Mouse (Mus musculus) CH12.LX (cell line): ENCODE results near the gene Cfap74. TPM values are rescaled to one million over a fixed set of nuclear protein-coding genes. Genes with fewer than 3 reads are reported as not detected.

Experiments used
- DNase-seq: peaks from one replicate; pipeline ENCODE4 v3.0.0-alpha.2; 2013; ENCODE audit errors: extremely low read depth
- H3K27ac ChIP-seq: 2 replicates; pipeline ENCODE4 v1.5.1; 2012; ENCODE audit warnings: low read depth, mild to moderate bottlenecking, control low read depth, moderate library complexity; ENCODE audit not compliant: insufficient read depth
- H3K27me3 ChIP-seq: replicated peaks from 2 replicates; pipeline ENCODE3; 2012; ENCODE audit warnings: inconsistent platforms
- H3K36me3 ChIP-seq, 2 experiments: replicated peaks in 1 of 2; 2 replicates each; pipeline versions ENCODE3 to v1.6.1; 2012; ENCODE audit warnings: inconsistent platforms in 1 of 2, low read length in 1 of 2, mild to moderate bottlenecking in 1 of 2, mixed read lengths in 1 of 2, moderate library complexity in 1 of 2; ENCODE audit not compliant: control insufficient read depth in 1 of 2, insufficient read depth in 1 of 2
- H3K4me1 ChIP-seq, 2 experiments: 2 replicates each; pipeline ENCODE4 v1.6.1; 2012; ENCODE audit warnings: inconsistent platforms in 1 of 2, moderate library complexity in 1 of 2; ENCODE audit not compliant: insufficient read depth in 2 of 2, control insufficient read depth in 1 of 2
- H3K4me2 ChIP-seq: 2 replicates; pipeline ENCODE4 v1.6.1; 2012; ENCODE audit warnings: low read depth, mild to moderate bottlenecking, control low read depth; ENCODE audit not compliant: poor library complexity, insufficient read depth, severe bottlenecking
- H3K4me3 ChIP-seq, 3 experiments: fragments of 150-350 bp in 1 of 3; sonication (generic) in 1 of 3; replicated peaks in 1 of 3; 2 replicates each; pipeline versions ENCODE3 to v1.5.1; 2011 to 2012; ENCODE audit warnings: low read depth in 2 of 3, low read length in 2 of 3, mild to moderate bottlenecking in 2 of 3, moderate library complexity in 2 of 3, control low read depth in 1 of 3, improper control_type of control experiment in 1 of 3, inconsistent platforms in 1 of 3, mixed read lengths in 1 of 3; ENCODE audit not compliant: poor library complexity in 1 of 3
- H3K79me2 ChIP-seq: replicated peaks from 2 replicates; pipeline ENCODE4 v1.6.1; 2012; ENCODE audit warnings: mild to moderate bottlenecking, moderate library complexity; ENCODE audit not compliant: control insufficient read depth, poor library complexity, insufficient read depth, severe bottlenecking; ENCODE audit errors: extremely low read depth
- H3K9ac ChIP-seq: 2 replicates; pipeline ENCODE4 v1.6.1; 2012; ENCODE audit warnings: low read depth, mild to moderate bottlenecking, control low read depth, moderate library complexity; ENCODE audit not compliant: insufficient read depth
- H3K9me3 ChIP-seq: replicated peaks from 2 replicates; pipeline ENCODE3; 2012; ENCODE audit warnings: low read length, inconsistent platforms, mixed read lengths
- BHLHE40 ChIP-seq: IDR thresholded peaks from 2 replicates; pipeline ENCODE4 v1.6.1; 2011; ENCODE audit warnings: mild to moderate bottlenecking, low read depth, low read length, improper control_type of control experiment
- CHD1 ChIP-seq: IDR thresholded peaks from 2 replicates; pipeline ENCODE4 v1.6.1; 2012; ENCODE audit warnings: low read depth, low read length, improper control_type of control experiment, inconsistent platforms
- CHD2 ChIP-seq: IDR thresholded peaks from 2 replicates; pipeline ENCODE4 v1.6.1; 2011; ENCODE audit warnings: low read length, improper control_type of control experiment
- CTCF ChIP-seq, 2 experiments: IDR thresholded peaks in 1 of 2; conservative IDR thresholded peaks in 1 of 2; 2 replicates each; pipeline ENCODE4 v1.5.1; 2011 to 2012; ENCODE audit warnings: low read depth in 2 of 2, low read length in 2 of 2, improper control_type of control experiment in 1 of 2, inconsistent platforms in 1 of 2, mild to moderate bottlenecking in 1 of 2, moderate library complexity in 1 of 2
- E2F4 ChIP-seq: IDR thresholded peaks from 2 replicates; pipeline ENCODE4 v1.6.1; 2011; ENCODE audit warnings: low read depth, low read length, improper control_type of control experiment; ENCODE audit not compliant: insufficient replicate concordance
- ELF1 ChIP-seq: IDR thresholded peaks from 2 replicates; pipeline ENCODE4 v1.6.1; 2014; ENCODE audit warnings: low read depth, mild to moderate bottlenecking, inconsistent platforms, low read length, improper control_type of control experiment
- EP300 ChIP-seq: IDR thresholded peaks from 2 replicates; pipeline ENCODE4 v1.6.1; 2011; ENCODE audit warnings: low read length, improper control_type of control experiment
- ETS1 ChIP-seq: conservative IDR thresholded peaks from 2 replicates; pipeline ENCODE4 v1.6.1; 2012; ENCODE audit warnings: low read depth, mild to moderate bottlenecking, inconsistent platforms, low read length, improper control_type of control experiment, moderate library complexity
- GABPA ChIP-seq: IDR thresholded peaks from 2 replicates; pipeline ENCODE4 v1.6.1; 2012; ENCODE audit warnings: low read depth, low read length, improper control_type of control experiment, inconsistent platforms; ENCODE audit not compliant: insufficient replicate concordance
- HCFC1 ChIP-seq: IDR thresholded peaks from 2 replicates; pipeline ENCODE4 v1.6.1; 2012; ENCODE audit warnings: low read depth, mild to moderate bottlenecking, inconsistent platforms, low read length, improper control_type of control experiment
- IRF4 ChIP-seq: IDR thresholded peaks from 2 replicates; pipeline ENCODE4 v1.6.1; 2014; ENCODE audit warnings: low read depth, mild to moderate bottlenecking, inconsistent platforms, low read length, improper control_type of control experiment
- JUN ChIP-seq: IDR thresholded peaks from 2 replicates; pipeline ENCODE4 v1.6.1; 2011; ENCODE audit warnings: low read depth, mild to moderate bottlenecking, low read length, improper control_type of control experiment, moderate library complexity; ENCODE audit not compliant: insufficient read depth
- JUND ChIP-seq: conservative IDR thresholded peaks from 2 replicates; pipeline ENCODE4 v1.6.1; 2011; ENCODE audit warnings: low read depth, low read length, improper control_type of control experiment
- KAT2A ChIP-seq: IDR thresholded peaks from 2 replicates; pipeline ENCODE4 v1.6.1; 2012; ENCODE audit warnings: low read length, improper control_type of control experiment, inconsistent platforms; ENCODE audit not compliant: insufficient replicate concordance
- MAFK ChIP-seq: IDR thresholded peaks from 2 replicates; pipeline ENCODE4 v1.6.1; 2011; ENCODE audit warnings: low read length, improper control_type of control experiment; ENCODE audit not compliant: insufficient replicate concordance
- MAX ChIP-seq: IDR thresholded peaks from 2 replicates; pipeline ENCODE4 v1.6.1; 2011; ENCODE audit warnings: low read length, improper control_type of control experiment
- MAZ ChIP-seq: IDR thresholded peaks from 2 replicates; pipeline ENCODE4 v1.6.1; 2012; ENCODE audit warnings: low read depth, mild to moderate bottlenecking, inconsistent platforms, low read length, improper control_type of control experiment, moderate library complexity
- MEF2A ChIP-seq: IDR thresholded peaks from 2 replicates; pipeline ENCODE4 v1.6.1; 2014; ENCODE audit warnings: low read depth, mild to moderate bottlenecking, inconsistent platforms, low read length, improper control_type of control experiment, borderline replicate concordance
- MXI1 ChIP-seq: IDR thresholded peaks from 2 replicates; pipeline ENCODE4 v1.6.1; 2011; ENCODE audit warnings: mild to moderate bottlenecking, low read depth, low read length, improper control_type of control experiment
- MYC ChIP-seq: IDR thresholded peaks from 2 replicates; pipeline ENCODE4 v1.6.1; 2011; ENCODE audit warnings: low read depth, mild to moderate bottlenecking, improper control_type of control experiment, low read length
- NELFE ChIP-seq: IDR thresholded peaks from 2 replicates; pipeline ENCODE4 v1.6.1; 2011; ENCODE audit warnings: low read depth, low read length, improper control_type of control experiment
- NRF1 ChIP-seq: IDR thresholded peaks from 2 replicates; pipeline ENCODE4 v1.6.1; 2014; ENCODE audit warnings: low read depth, mild to moderate bottlenecking, inconsistent platforms, low read length, improper control_type of control experiment, moderate library complexity
- PAX5 ChIP-seq: IDR thresholded peaks from 2 replicates; pipeline ENCODE4 v1.6.1; 2012; ENCODE audit warnings: low read length, inconsistent platforms, mixed read lengths
- POLR2A ChIP-seq: IDR thresholded peaks from 2 replicates; pipeline ENCODE4 v1.6.1; 2011; ENCODE audit warnings: low read depth, mild to moderate bottlenecking, improper control_type of control experiment, low read length
- POLR2AphosphoS2 ChIP-seq: IDR thresholded peaks from 2 replicates; pipeline ENCODE4 v1.6.1; 2011; ENCODE audit warnings: low read depth, low read length, improper control_type of control experiment
- RAD21 ChIP-seq: IDR thresholded peaks from 2 replicates; pipeline ENCODE4 v1.6.1; 2011; ENCODE audit warnings: low read depth, mild to moderate bottlenecking, low read length, improper control_type of control experiment, moderate library complexity
- RCOR1 ChIP-seq: conservative IDR thresholded peaks from 2 replicates; pipeline ENCODE4 v1.6.1; 2012; ENCODE audit warnings: low read depth, mild to moderate bottlenecking, inconsistent platforms, low read length, improper control_type of control experiment
- SIN3A ChIP-seq: IDR thresholded peaks from 2 replicates; pipeline ENCODE4 v1.6.1; 2012; ENCODE audit warnings: low read length, improper control_type of control experiment, inconsistent platforms
- SMC3 ChIP-seq: IDR thresholded peaks from 2 replicates; pipeline ENCODE4 v1.6.1; 2011; ENCODE audit warnings: low read depth, low read length, improper control_type of control experiment
- TBP ChIP-seq: conservative IDR thresholded peaks from 2 replicates; pipeline ENCODE4 v1.6.1; 2011; ENCODE audit warnings: low read depth, low read length, improper control_type of control experiment
- TCF12 ChIP-seq: IDR thresholded peaks from 2 replicates; pipeline ENCODE4 v1.6.1; 2014; ENCODE audit warnings: low read depth, mild to moderate bottlenecking, inconsistent platforms, low read length, improper control_type of control experiment
- UBTF ChIP-seq: IDR thresholded peaks from 2 replicates; pipeline ENCODE4 v1.6.1; 2012; ENCODE audit warnings: low read depth, mild to moderate bottlenecking, inconsistent platforms, low read length, improper control_type of control experiment, moderate library complexity
- USF1 ChIP-seq: IDR thresholded peaks from 2 replicates; pipeline ENCODE4 v1.6.1; 2014; ENCODE audit warnings: low read depth, mild to moderate bottlenecking, inconsistent platforms, low read length, improper control_type of control experiment
- USF2 ChIP-seq: conservative IDR thresholded peaks from 2 replicates; pipeline ENCODE4 v1.6.1; 2011; ENCODE audit warnings: low read depth, low read length, improper control_type of control experiment
- ZC3H11A ChIP-seq: IDR thresholded peaks from 2 replicates; pipeline ENCODE4 v1.6.1; 2012; ENCODE audit warnings: low read depth, mild to moderate bottlenecking, inconsistent platforms, low read length, improper control_type of control experiment
- ZKSCAN1 ChIP-seq: IDR thresholded peaks from 2 replicates; pipeline ENCODE4 v1.6.1; 2012; ENCODE audit warnings: low read depth, inconsistent platforms, low read length, improper control_type of control experiment, borderline replicate concordance
- ZMIZ1 ChIP-seq: IDR thresholded peaks from 2 replicates; pipeline ENCODE4 v1.6.1; 2012; ENCODE audit warnings: low read depth, mild to moderate bottlenecking, inconsistent platforms, low read length, improper control_type of control experiment
- ZNF384 ChIP-seq: IDR thresholded peaks from 2 replicates; pipeline ENCODE4 v1.6.1; 2012; ENCODE audit warnings: low read depth, low read length, improper control_type of control experiment, inconsistent platforms
- dilution Hi-C: fragments of 300-500 bp; cut with MboI; formaldehyde crosslinking; loops from 2 replicates; pipeline ENCODE4 v1.14.3; 2020; ENCODE audit warnings: low sequenced_read_pairs; ENCODE audit not compliant: extremely low pct_unique_long_range_greater_than_20kb, extremely low pct_ligation_motif_present
- in situ Hi-C: fragments of 300-500 bp; cut with MboI; formaldehyde crosslinking; loops from 3 replicates; pipeline ENCODE4 v1.14.3; 2019; ENCODE audit warnings: low sequenced_read_pairs, low pct_ligation_motif_present, low pct_unique_long_range_greater_than_20kb, mixed read lengths
- polyA plus RNA-seq: library from polyadenylated mRNA; unstranded; fragments of >175 nt; gene quantifications from 2 replicates; pipeline ENCODE4 v1.2.1, GENCODE M21; 2012; ENCODE audit warnings: low read depth; ENCODE audit not compliant: insufficient read length
- total RNA-seq, 2 experiments: library from RNA; depleted of rRNA; stranded (reverse); fragments of 300-350 nt in 1 of 2; fragments of >200 nt in 1 of 2; gene quantifications; 2 replicates each; pipeline ENCODE4 v1.2.3; 2012 to 2014

Cfap74 gene
- 8.5 and 8.6 TPM in 2 replicates for total RNA-seq (2012; rRNA removed)
- total RNA-seq (2014; rRNA removed) = 4.7 and 5.2 TPM in 2 replicates
- 4.7 and 6.2 TPM in 2 replicates for polyA plus RNA-seq

GRCm38 (mm10) chr4:155409058-155409776, at the start of gene Cfap74:
Gene Cfap74 (plus strand): TSS chr4:155409190.
- dilution Hi-C loops = no loop called here
- TF ChIP-seq CTCF (conservative IDR thresholded peaks at IDR 0.05 in 1 of 2, IDR thresholded peaks at IDR 0.05 in 1 of 2; ENCODE audit: low read depth in 2 of 2, low read length in 2 of 2) = no peak
- TF ChIP-seq ETS1 = no peak
- peak; percentile 88 for TF ChIP-seq SIN3A
- no peak for TF ChIP-seq JUN
- TF ChIP-seq TBP = peak; percentile 75
- no peak for TF ChIP-seq CHD1
- TF ChIP-seq NRF1 = peak; percentile 93
- TF ChIP-seq UBTF = no peak
- peak; percentile 76 for TF ChIP-seq NELFE
- peak; percentile 97 for TF ChIP-seq USF1
- no peak for TF ChIP-seq E2F4
- TF ChIP-seq MEF2A = peak; percentile 21; the same call in 1 of the 2 replicates
- TF ChIP-seq ZMIZ1 = 0 out of 2 replicates have a peak, but pooled peaks have one; percentile 65
- TF ChIP-seq POLR2A = peak; percentile 59
- peak; percentile 60; the same call in 1 of the 2 replicates for TF ChIP-seq POLR2AphosphoS2
- no peak for TF ChIP-seq ZKSCAN1
- no peak for TF ChIP-seq JUND
- TF ChIP-seq RCOR1 = no peak
- peak; percentile 38 for TF ChIP-seq HCFC1
- peak; percentile 80 for TF ChIP-seq BHLHE40
- TF ChIP-seq MAX = peak; percentile 100
- no peak for TF ChIP-seq PAX5
- TF ChIP-seq EP300 = no peak
- no peak for TF ChIP-seq MAFK
- no peak for TF ChIP-seq ZC3H11A
- no peak for TF ChIP-seq KAT2A
- no peak for TF ChIP-seq CHD2
- peak; percentile 99 for TF ChIP-seq MXI1
- TF ChIP-seq GABPA = no peak
- peak; percentile 55; the same call in 1 of the 2 replicates for TF ChIP-seq TCF12
- TF ChIP-seq RAD21 = no peak
- peak; percentile 98 for TF ChIP-seq MAZ
- peak; percentile 99 for TF ChIP-seq USF2
- peak; percentile 30; the same call in 1 of the 2 replicates for TF ChIP-seq IRF4
- peak; percentile 97 for TF ChIP-seq MYC
- peak; percentile 45; the same call in 1 of the 2 replicates for TF ChIP-seq ELF1
- TF ChIP-seq SMC3 = no peak
- TF ChIP-seq ZNF384 = no peak
- Histone ChIP-seq H3K9ac (peak within 1 kb of the TSS; percentile 55), H3K4me1 (peaks cover 0 to 30% of the 10 kb centered on the region in 2 experiments; a peak in 3 of 4 replicates), H3K36me3 (no peaks in the 10 kb centered on the region), H3K4me3 (peak within 1 kb of the TSS; percentile 62 to 69 (median 63)), H3K27ac (peak within 1 kb of the TSS; percentile 36), H3K4me2 (peak within 1 kb of the TSS; percentile 37), H3K9me3 (peaks cover 5% of the 10 kb centered on the region), H3K27me3 (peaks cover 29% of the 10 kb centered on the region), H3K79me2 (peaks cover 32% of the 10 kb centered on the region)
- in situ Hi-C loops = no loop called here
- DNase-seq = peak; percentile 92
